Mouse (Mus musculus): ENCODE results near the gene Wtap.
"Not testable (repeated sequence)": the region's sequence is repeated elsewhere in the genome, so short reads cannot be mapped to it uniquely, and the experiment has no call there.

Wtap gene

GRCm38 (mm10) chr17:12960331-12960873 is 33.6 kb downstream of the Wtap start, which contains the start of gene Acat2:
Gene Acat2, minus strand, starts transcription at chr17:12960747.
- DNase-seq (ENCODE audit: low spot score) = peak; percentile 97

GRCm38 (mm10) chr17:12959377-12959776 is 34.6 kb downstream of the Wtap start:
- not testable (repeated sequence) for DNase-seq (ENCODE audit: low spot score)

- no peak for DNase-seq (ENCODE audit: low spot score)
Measured at GRCm38 (mm10) chr17:12956664-12957063, 37.3 kb downstream of the Wtap start.

- no peak for DNase-seq (ENCODE audit: low spot score)
Measured at GRCm38 (mm10) chr17:12949669-12950068, 44.3 kb downstream of the Wtap start.

- no peak for DNase-seq (ENCODE audit: low spot score)
Measured at GRCm38 (mm10) chr17:12942459-12943162, 51.4 kb downstream of the Wtap start.

- no peak for DNase-seq (ENCODE audit: low spot score)
Measured at GRCm38 (mm10) chr17:12941543-12942260, 52.3 kb downstream of the Wtap start.

- peak; percentile 23 for DNase-seq (ENCODE audit: low spot score)
Measured at GRCm38 (mm10) chr17:12940151-12940805, 53.7 kb downstream of the Wtap start, which contains the start of gene Acat3. Gene Acat3, minus strand, starts transcription at chr17:12940600.

DNA sequence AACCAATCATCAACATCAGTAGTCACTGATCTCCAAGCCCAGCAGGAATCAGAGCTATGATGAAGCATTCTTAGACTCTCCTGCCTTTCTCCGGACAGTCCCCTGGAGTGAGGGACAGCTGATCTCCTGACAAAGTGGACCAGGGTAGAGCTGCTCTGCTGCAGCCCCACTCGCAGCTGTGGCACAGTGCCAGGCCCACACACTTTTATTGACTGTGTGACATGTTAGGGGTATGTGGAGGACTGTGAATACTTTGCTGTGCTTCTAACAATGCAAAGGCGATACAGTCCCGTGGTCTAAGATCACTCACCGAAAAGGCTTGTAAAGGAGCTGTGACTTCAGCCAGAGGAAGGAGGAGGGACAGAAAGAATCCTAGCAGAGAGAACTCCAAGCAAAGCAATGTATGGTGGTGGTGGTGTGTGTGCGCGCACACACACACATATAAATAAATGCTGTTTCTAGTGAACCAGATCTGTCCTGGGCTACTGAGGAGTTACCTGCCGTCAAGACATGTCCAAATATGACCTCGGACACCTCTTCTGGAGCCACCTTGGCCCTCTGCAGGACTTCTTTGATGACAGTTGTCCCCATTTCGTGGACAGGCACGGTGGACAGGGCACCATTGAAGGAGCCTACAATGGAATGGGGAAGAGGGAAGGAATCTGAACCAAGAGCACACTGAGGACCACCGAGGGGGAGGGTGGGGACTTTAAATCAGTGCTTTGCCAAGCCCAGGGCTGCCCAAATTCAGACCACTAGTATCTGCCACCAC is 54.4 kb downstream of the Wtap start:
- not testable (repeated sequence) for DNase-seq (ENCODE audit: low spot score)

DNA sequence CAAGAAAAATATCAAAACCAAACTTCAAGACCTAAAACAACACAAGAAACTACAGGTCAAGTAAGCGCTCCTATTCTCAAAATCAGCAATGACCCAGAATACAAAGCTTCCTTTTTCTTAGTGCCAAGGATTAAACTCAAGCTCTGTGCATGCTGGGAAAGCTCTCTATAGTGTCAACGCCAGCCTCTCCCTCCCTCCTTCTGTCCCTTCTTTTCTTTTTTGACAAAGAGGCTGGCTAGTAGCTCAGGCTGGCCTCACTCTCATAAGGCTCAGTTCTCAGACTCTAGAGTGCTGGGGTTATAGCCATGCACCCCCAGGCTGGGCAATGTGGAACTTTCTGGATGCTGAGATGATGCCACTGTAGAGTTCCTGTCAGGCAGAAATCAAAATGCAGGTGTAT is 55.9 kb downstream of the Wtap start:
- no peak for DNase-seq (ENCODE audit: low spot score)

GRCm38 (mm10) chr17:12937412-12937970 is 56.5 kb downstream of the Wtap start:
- no peak for DNase-seq (ENCODE audit: low spot score)

GRCm38 (mm10) chr17:12935719-12936118 is 58.2 kb downstream of the Wtap start:
- no peak for DNase-seq (ENCODE audit: low spot score)

DNA sequence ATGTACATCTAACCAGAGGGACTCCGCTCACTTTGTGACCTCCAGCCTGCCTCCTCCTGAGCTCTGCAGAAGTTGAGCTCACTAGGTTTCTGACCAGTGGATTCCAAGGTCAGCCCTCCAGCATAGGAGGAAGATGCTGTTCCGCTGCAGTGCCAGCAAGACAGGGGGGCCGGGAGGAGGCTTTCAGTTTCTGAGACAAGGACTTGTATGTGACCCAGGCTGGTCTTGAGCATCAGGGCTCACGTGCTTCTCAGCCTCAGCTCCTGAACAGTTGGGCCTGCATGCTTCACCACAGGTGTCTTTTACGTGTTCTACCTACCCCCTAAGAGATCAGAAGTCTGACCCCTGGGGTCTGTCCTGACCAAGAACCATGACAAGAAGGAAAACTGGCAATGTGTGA is 62.4 kb downstream of the Wtap start:
- DNase-seq (ENCODE audit: low spot score) = not testable (repeated sequence)

DNA sequence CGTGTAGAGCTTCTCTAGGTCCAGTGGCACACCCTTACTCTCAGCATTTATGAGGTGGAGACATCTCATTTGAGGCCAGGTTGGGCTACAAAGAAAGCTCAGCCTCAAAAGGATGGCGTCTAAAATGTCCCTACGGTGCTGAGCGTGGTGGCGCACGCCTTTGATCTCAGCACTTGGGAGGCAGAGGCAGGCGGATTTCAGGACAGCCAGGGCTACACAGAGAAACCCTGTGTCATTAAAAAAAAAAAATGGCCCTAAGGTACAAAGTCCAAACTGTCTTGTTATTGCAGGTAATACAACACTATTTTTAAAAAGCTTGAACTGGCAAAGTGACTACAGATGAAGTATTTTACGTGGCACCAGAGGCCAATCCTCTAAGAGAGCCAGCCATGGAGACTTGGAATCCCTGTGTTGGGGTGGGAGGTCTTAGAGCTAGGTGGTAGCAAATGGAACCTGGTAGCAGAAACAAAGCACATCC is 68.2 kb downstream of the Wtap start:
- no peak for DNase-seq (ENCODE audit: low spot score)

DNA sequence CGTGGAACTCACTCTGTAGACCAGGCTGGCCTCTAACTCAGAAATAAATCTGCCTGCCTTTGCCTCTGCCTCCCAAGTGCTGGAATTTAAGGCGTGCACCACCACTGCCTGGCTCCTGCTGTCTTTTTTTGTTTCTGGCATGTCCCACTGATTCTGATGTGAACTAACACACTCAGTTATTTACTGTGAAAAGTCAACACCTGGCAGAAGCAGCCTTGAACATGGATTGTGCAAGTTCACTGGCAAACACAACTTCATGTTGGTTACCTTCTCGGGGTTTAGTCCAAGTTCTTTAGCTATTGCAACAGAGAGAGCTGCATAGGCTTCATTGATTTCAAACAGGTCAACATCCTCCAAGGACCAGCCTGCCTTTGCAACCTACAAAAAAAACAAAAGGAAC is 69.0 kb downstream of the Wtap start:
- DNase-seq (ENCODE audit: low spot score) = no peak

DNA sequence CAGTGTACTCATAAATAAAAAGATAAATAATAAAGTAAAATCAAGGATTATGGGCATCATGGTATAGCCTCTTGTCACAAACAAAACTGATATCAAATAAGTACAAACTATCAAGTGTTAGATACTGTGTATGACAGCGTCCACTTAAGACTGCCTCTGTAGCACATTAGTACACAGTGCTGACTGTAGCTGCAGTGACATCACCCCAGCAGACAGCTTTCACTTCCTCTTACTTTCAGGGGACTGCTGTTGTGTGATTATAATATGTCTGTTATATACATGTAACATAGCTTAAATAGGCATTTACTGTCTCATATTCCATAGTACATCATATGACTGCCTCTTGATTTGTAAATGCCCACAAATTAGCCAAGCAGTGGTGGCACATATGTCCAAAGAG is 72.9 kb downstream of the Wtap start:
- DNase-seq (ENCODE audit: low spot score) = no peak

Measured in embryo, embryonic 10 days (tissue).